Mouse (Mus musculus): ENCODE measurements around the gene Rexo1. TPM values are rescaled to one million over a fixed set of nuclear protein-coding genes. Genes with fewer than 3 reads are reported as not detected.

The Rexo1 gene
- polyA plus RNA-seq, 1 experiment from 2014 or later, result 20.6 TPM

DNA sequence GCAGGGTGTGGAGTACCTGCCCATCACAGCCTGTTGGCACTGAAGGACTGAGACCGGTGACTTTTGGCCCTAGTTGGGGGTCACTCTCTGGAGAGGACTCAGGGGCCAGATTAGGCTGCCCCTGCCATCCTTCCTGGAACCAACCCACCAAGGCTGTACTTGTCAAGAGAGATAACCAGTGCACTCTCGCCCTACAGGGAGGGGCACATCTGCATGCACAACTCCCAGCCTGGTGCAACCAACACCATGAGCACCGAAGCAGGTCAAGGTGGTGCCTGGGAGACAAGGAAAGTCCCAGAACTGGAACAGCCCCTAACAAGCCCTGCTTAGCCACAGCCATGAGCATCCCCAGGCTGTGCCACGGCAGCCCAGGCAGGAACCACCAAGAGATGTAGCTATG, 14.4 kb downstream of the Rexo1 start:
- no peak overlapping the region for H3K27ac ChIP-seq (ENCODE audit: low read length)
- peaks cover 52% of the 10 kb centered on the region for H3K36me3 ChIP-seq (ENCODE audit: control insufficient read depth, insufficient read depth, low read length)
- H3K9me3 ChIP-seq (ENCODE audit: control insufficient read depth, low read length), result no peaks in the 10 kb centered on the region
- no peaks in the 10 kb centered on the region for H3K27me3 ChIP-seq (ENCODE audit: control insufficient read depth, insufficient read depth, low read depth, low read length)
- ATAC-seq (ENCODE audit: low read depth), result no peak
- no peak overlapping the region for H3K4me2 ChIP-seq (ENCODE audit: low read depth, low read length)
- no peaks in the 10 kb centered on the region for H3K4me1 ChIP-seq (replicated peaks; ENCODE audit: control insufficient read depth, insufficient read depth, low read length)
- WGBS, result 88% methylated on average over 4 of the region's 4 CpGs
- no peak overlapping the region for H3K4me3 ChIP-seq (ENCODE audit: low read length)
- H3K9ac ChIP-seq (ENCODE audit: low read length), result no peak overlapping the region

DNA sequence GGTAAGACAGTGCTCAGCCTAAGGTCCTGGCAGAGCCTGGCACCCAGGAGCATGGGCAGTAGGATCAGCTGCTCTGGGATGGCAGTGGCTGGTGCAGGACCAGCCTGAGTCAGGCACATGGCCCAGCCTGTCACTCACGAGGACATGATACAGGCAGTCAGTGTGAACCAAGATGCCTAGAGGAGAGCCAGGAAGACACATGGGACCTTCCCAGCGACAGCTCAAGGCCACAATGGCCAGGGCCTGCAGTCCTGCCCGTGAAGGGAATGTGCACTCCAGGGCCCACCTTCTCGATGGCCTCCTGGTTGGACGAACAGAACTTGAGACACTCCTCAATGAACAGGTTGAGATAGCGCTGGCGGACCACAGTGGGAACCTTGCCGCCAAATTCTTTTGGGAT, 15.8 kb downstream of the Rexo1 start:
- H3K27ac ChIP-seq (ENCODE audit: low read length), result no peak overlapping the region
- H3K27me3 ChIP-seq (ENCODE audit: control insufficient read depth, insufficient read depth, low read depth, low read length), result no peaks in the 10 kb centered on the region
- 80% methylated on average over 8 of the region's 8 CpGs for WGBS
- H3K9me3 ChIP-seq (ENCODE audit: control insufficient read depth, low read length), result no peaks in the 10 kb centered on the region
- no peak overlapping the region for H3K4me2 ChIP-seq (ENCODE audit: low read depth, low read length)
- ATAC-seq (ENCODE audit: low read depth), result no peak
- no peaks in the 10 kb centered on the region for H3K4me1 ChIP-seq (replicated peaks; ENCODE audit: control insufficient read depth, insufficient read depth, low read length)
- H3K36me3 ChIP-seq (ENCODE audit: control insufficient read depth, insufficient read depth, low read length), result peaks cover 54% of the 10 kb centered on the region
- no peak overlapping the region for H3K4me3 ChIP-seq (ENCODE audit: low read length)
- no peak overlapping the region for H3K9ac ChIP-seq (ENCODE audit: low read length)

DNA sequence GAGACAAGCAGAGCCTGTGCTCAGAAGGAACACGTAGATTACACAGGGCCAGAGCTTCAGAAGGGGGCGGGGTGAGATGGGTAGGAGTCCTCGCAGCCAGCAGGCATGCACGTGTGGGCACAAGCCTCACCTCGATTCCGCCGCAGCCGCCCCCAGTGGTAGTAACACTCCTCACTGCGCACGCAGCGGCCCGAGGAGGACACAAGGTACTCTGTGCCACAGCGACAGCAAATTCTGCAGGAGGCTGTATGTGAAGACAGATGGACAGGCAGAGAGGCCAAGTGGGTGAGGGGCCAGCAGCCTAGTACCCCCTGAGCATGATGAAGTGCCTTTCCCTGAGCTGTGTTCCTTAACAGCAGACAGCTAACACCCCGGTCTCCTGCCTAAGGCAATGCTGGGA, 17.5 kb downstream of the Rexo1 start:
- Histone ChIP-seq H3K4me3 (ENCODE audit: low read length) (no peak overlapping the region), H3K9me3 (ENCODE audit: control insufficient read depth, low read length) (no peaks in the 10 kb centered on the region), H3K27me3 (ENCODE audit: control insufficient read depth, insufficient read depth, low read depth, low read length) (no peaks in the 10 kb centered on the region), H3K36me3 (ENCODE audit: control insufficient read depth, insufficient read depth, low read length) (peaks cover 40% of the 10 kb centered on the region), H3K4me2 (ENCODE audit: low read depth, low read length) (no peak overlapping the region), H3K9ac (ENCODE audit: low read length) (no peak overlapping the region), H3K27ac (ENCODE audit: low read length) (no peak overlapping the region), H3K4me1 (replicated peaks; ENCODE audit: control insufficient read depth, insufficient read depth, low read length) (peaks cover 5% of the 10 kb centered on the region)
- ATAC-seq (ENCODE audit: low read depth), result no peak
- 92% methylated on average over 14 of the region's 14 CpGs for WGBS

DNA sequence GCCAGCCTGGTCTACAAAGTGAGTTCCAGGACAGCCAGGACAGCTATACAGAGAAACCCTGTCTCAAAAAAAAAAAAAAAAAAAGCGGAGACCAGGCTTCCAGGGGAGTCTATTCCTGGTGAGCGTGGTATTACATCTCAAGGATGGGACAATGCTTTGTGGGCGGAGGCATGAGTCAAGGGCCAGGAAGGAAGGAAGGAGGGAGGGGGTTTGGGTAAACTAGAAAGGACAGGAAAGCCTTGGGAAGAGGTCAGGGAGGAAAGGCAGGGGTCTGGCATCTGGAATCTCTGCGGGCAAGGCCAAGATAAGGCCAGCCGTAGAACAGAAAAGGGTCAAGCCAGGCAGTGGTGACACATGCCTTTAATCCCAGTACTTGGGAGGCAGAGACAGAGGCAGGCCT, 21.9 kb downstream of the Rexo1 start:
- 29% methylated on average over 5 of the region's 5 CpGs for WGBS
- peak overlapping the region; percentile 54; the same call in 1 of the 2 replicates for H3K4me2 ChIP-seq (ENCODE audit: low read depth, low read length)
- ATAC-seq (ENCODE audit: low read depth), result peak; percentile 18; the same call in 1 of the 2 replicates
- H3K27ac ChIP-seq (ENCODE audit: low read length), result no peak overlapping the region; the same call in 1 of the 2 replicates
- H3K27me3 ChIP-seq (ENCODE audit: control insufficient read depth, insufficient read depth, low read depth, low read length), result peaks cover 15% of the 10 kb centered on the region
- H3K4me1 ChIP-seq (replicated peaks; ENCODE audit: control insufficient read depth, insufficient read depth, low read length), result peaks cover 10% of the 10 kb centered on the region
- no peak overlapping the region for H3K9ac ChIP-seq (ENCODE audit: low read length)
- H3K9me3 ChIP-seq (ENCODE audit: control insufficient read depth, low read length), result no peaks in the 10 kb centered on the region
- H3K36me3 ChIP-seq (ENCODE audit: control insufficient read depth, insufficient read depth, low read length), result peaks cover 19% of the 10 kb centered on the region
- no peak overlapping the region for H3K4me3 ChIP-seq (ENCODE audit: low read length)

DNA sequence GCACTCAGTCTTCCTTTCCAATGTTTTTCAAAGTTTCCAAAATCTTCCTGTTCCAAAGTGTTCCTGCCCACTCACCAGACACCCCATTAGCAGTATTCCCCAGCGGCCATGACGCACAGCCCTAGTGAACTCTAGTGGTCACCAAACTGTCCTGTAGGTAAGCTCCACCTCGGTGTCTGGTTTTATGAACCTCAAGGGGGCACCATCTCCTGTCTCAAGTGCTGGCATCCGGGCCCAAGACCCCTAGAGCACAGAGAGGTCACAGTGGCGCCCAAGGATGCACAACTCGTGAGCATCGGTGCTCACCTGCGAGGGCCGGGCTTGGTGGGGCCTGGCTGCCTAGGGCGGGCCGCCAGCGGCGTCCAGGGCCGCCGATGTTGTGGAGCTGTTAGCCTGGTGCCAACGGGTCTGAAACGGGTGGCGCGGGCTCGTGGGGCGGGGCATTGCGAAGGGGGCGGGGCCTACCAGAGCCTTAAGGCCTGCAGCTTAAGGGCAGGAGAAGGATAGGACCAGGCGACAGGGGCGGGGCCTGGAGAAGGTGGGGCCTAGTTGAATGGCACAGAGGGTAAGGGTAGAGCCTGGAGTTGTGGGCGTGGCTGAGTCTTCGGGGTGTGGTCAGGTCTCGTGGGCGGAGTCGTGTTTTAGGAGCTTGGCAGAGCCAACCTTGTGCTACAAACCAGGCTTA, 22.5 kb downstream of the Rexo1 start, which contains the start of gene Atp8b3:
Gene Atp8b3 (minus strand): TSS at position 415 of the 685 bp plus-strand sequence.
- peak within 1 kb of the TSS; percentile 41 for H3K4me3 ChIP-seq (ENCODE audit: low read length)
- H3K36me3 ChIP-seq (ENCODE audit: control insufficient read depth, insufficient read depth, low read length), result peaks cover 13% of the 10 kb centered on the region
- no peaks in the 10 kb centered on the region for H3K9me3 ChIP-seq (ENCODE audit: control insufficient read depth, low read length)
- H3K4me2 ChIP-seq (ENCODE audit: low read depth, low read length), result peak within 1 kb of the TSS; percentile 54
- peaks cover 10% of the 10 kb centered on the region for H3K4me1 ChIP-seq (replicated peaks; ENCODE audit: control insufficient read depth, insufficient read depth, low read length)
- peak within 1 kb of the TSS; percentile 56 for H3K9ac ChIP-seq (ENCODE audit: low read length)
- peaks cover 15% of the 10 kb centered on the region for H3K27me3 ChIP-seq (ENCODE audit: control insufficient read depth, insufficient read depth, low read depth, low read length)
- ATAC-seq (ENCODE audit: low read depth), result peak; percentile 91
- H3K27ac ChIP-seq (ENCODE audit: low read length), result peak within 1 kb of the TSS; percentile 37
- WGBS, result 2% methylated on average over 30 of the region's 30 CpGs

DNA sequence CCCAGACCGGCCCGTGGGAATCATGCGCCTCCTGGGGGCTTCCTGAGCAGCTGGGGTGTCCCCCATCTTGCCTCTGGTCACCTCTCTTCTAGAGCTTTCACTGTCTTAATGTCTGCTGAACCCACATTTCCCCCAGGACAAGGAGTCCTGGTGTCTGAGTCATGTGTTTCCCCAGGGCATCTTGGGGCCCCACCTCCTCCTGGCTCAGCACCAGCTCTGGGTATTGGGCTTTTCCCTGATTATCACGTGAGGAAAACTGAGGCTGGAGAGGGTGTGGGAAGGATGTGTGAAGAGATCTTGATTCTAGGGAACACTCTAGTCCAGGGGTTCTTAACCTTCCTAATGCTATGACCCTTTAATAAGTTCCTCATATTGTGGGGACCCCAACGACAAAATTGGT, 23.2 kb downstream of the Rexo1 start:
- WGBS, result 53% methylated on average over 5 of the region's 5 CpGs
- Histone ChIP-seq H3K27ac (ENCODE audit: low read length) (no peak overlapping the region), H3K9ac (ENCODE audit: low read length) (no peak overlapping the region), H3K4me3 (ENCODE audit: low read length) (no peak overlapping the region), H3K9me3 (ENCODE audit: control insufficient read depth, low read length) (no peaks in the 10 kb centered on the region), H3K27me3 (ENCODE audit: control insufficient read depth, insufficient read depth, low read depth, low read length) (peaks cover 15% of the 10 kb centered on the region), H3K36me3 (ENCODE audit: control insufficient read depth, insufficient read depth, low read length) (peaks cover 12% of the 10 kb centered on the region), H3K4me1 (replicated peaks; ENCODE audit: control insufficient read depth, insufficient read depth, low read length) (peaks cover 10% of the 10 kb centered on the region), H3K4me2 (ENCODE audit: low read depth, low read length) (no peak overlapping the region)
- ATAC-seq (ENCODE audit: low read depth), result no peak

DNA sequence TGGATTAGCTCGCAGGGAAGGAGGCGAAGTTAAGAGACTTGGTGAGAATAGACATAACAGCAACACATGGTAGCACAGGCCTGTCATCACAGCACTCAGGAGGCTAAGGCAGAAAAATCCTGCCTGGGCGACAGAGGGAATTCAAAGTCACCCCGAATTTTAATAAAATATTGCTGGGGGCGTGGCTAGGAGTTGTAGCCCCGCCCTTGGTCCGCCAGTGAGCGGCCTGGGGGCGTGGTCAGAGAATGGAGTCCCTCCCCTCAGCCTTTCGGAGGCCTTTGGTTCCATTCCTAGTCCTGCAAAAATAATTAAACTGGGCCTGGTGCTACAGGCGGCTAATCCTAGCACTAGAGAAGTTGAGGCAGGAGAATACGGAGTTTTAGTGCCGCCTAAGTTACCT, 25.6 kb downstream of the Rexo1 start:
- Histone ChIP-seq H3K36me3 (ENCODE audit: control insufficient read depth, insufficient read depth, low read length) (no peaks in the 10 kb centered on the region), H3K4me3 (ENCODE audit: low read length) (no peak overlapping the region), H3K27ac (ENCODE audit: low read length) (no peak overlapping the region), H3K4me2 (ENCODE audit: low read depth, low read length) (0 out of 2 replicates have a peak overlapping the region, but pooled peaks have one; percentile 23), H3K9ac (ENCODE audit: low read length) (no peak overlapping the region), H3K9me3 (ENCODE audit: control insufficient read depth, low read length) (no peaks in the 10 kb centered on the region), H3K4me1 (replicated peaks; ENCODE audit: control insufficient read depth, insufficient read depth, low read length) (peaks cover 10% of the 10 kb centered on the region), H3K27me3 (ENCODE audit: control insufficient read depth, insufficient read depth, low read depth, low read length) (peaks cover 15% of the 10 kb centered on the region)
- 12% methylated on average over 13 of the region's 13 CpGs for WGBS
- no peak for ATAC-seq (ENCODE audit: low read depth)

DNA sequence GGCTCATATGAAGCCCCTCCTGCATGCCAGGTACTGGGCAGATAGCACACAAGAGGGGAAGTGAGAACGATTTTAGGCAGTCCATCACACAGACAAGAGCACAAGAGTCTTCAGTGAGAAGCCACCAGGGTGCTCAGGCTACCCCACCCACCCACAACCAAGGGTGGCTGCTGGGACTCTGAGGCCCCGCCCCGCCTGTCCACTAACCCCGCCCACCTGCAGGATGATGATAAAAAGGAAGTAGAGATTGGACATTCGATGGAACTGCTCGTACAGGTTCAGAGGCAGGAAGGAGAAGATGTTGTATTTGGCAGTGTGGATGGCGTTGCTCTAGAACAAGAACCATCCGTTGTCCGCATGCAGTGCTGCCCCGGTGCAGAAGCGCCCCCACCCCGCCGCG, 26.3 kb downstream of the Rexo1 start:
- Histone ChIP-seq H3K27ac (ENCODE audit: low read length) (no peak overlapping the region), H3K27me3 (ENCODE audit: control insufficient read depth, insufficient read depth, low read depth, low read length) (peaks cover 15% of the 10 kb centered on the region), H3K36me3 (ENCODE audit: control insufficient read depth, insufficient read depth, low read length) (no peaks in the 10 kb centered on the region), H3K9me3 (ENCODE audit: control insufficient read depth, low read length) (no peaks in the 10 kb centered on the region), H3K4me3 (ENCODE audit: low read length) (peak overlapping the region; percentile 13; the same call in 1 of the 2 replicates), H3K9ac (ENCODE audit: low read length) (no peak overlapping the region), H3K4me2 (ENCODE audit: low read depth, low read length) (peak overlapping the region; percentile 23; the same call in 1 of the 2 replicates), H3K4me1 (replicated peaks; ENCODE audit: control insufficient read depth, insufficient read depth, low read length) (peaks cover 10% of the 10 kb centered on the region)
- ATAC-seq (ENCODE audit: low read depth), result no peak
- WGBS, result 8% methylated on average over 14 of the region's 14 CpGs

DNA sequence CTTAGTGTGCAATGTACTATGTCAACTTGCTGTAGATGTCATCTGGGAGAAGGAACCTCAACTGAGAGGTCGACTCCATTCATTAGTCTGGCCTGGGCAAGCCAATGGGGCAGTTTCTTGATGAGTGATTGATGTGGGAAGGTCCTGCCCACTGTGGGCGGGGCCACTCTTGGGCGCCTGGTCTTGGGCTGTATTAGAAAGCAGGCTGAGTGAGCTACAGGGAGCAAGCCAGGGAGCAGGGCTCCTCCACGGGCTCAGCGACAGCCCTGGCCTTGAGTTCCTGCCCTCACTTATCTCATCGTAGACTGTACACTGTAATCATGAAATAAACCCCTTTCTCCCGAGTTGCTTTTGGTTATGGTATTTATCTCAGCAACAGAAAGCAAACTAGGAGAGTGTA, 27.7 kb downstream of the Rexo1 start:
- no peak overlapping the region for H3K27ac ChIP-seq (ENCODE audit: low read length)
- WGBS, result 14% methylated on average over 7 of the region's 7 CpGs
- H3K4me1 ChIP-seq (replicated peaks; ENCODE audit: control insufficient read depth, insufficient read depth, low read length), result peaks cover 3% of the 10 kb centered on the region
- no peak overlapping the region for H3K4me2 ChIP-seq (ENCODE audit: low read depth, low read length)
- H3K9me3 ChIP-seq (ENCODE audit: control insufficient read depth, low read length), result no peaks in the 10 kb centered on the region
- H3K4me3 ChIP-seq (ENCODE audit: low read length), result no peak overlapping the region
- H3K27me3 ChIP-seq (ENCODE audit: control insufficient read depth, insufficient read depth, low read depth, low read length), result peaks cover 15% of the 10 kb centered on the region
- no peak; the same call in 1 of the 2 replicates for ATAC-seq (ENCODE audit: low read depth)
- no peaks in the 10 kb centered on the region for H3K36me3 ChIP-seq (ENCODE audit: control insufficient read depth, insufficient read depth, low read length)
- H3K9ac ChIP-seq (ENCODE audit: low read length), result no peak overlapping the region

Data from lung, embryonic 16.5 days (tissue).